Mouse (Mus musculus): ENCODE data around the gene Dnajb12.

GRCm38 (mm10) chr10:59862816-59863440 lies 16.4 kb upstream of the Dnajb12 start:
- no peak for TF ChIP-seq GATA1 (IDR thresholded peaks at IDR 0.05; ENCODE audit: borderline replicate concordance, low read length)
- TF ChIP-seq FLI1 (IDR thresholded peaks at IDR 0.05; ENCODE audit: low read length), result no peak

Measured in megakaryocyte, embryonic 14.5 days (primary cell).